Mouse (Mus musculus): ENCODE measurements around the gene Prkaca. TPM values are rescaled to one million over a fixed set of nuclear protein-coding genes. Genes with fewer than 3 reads are reported as not detected.

The Prkaca gene
- polyA plus RNA-seq, 1 experiment from 2014 or later: 194 TPM

- Histone ChIP-seq H3K4me1 (replicated peaks) (peaks cover 24% of the 10 kb centered on the region), H3K27ac (peak within 1 kb of the TSS; percentile 86), H3K9me3 (no peaks in the 10 kb centered on the region), H3K4me3 (peak within 1 kb of the TSS; percentile 84), H3K27me3 (ENCODE audit: insufficient read depth, poor library complexity, severe bottlenecking) (no peaks in the 10 kb centered on the region), H3K36me3 (peaks cover 13% of the 10 kb centered on the region; the same call in 1 of the 2 replicates)
- DNase-seq (ENCODE audit: low spot score): peak; percentile 100
- under 1% methylated on average over 75 of the region's 75 CpGs for WGBS
These were observed 17.5 kb upstream of the Prkaca start, which contains the start of the genes Gm10644 and Asf1b for GRCm38 (mm10) chr8:83955106-83955957. TSS of gene Gm10644 (minus strand) at chr8:83955205. TSS of gene Asf1b (plus strand) at chr8:83955507.

- Histone ChIP-seq H3K4me1 (replicated peaks) (peaks cover 24% of the 10 kb centered on the region), H3K27ac (peak overlapping the region; percentile 86), H3K9me3 (no peaks in the 10 kb centered on the region), H3K4me3 (peak overlapping the region; percentile 84), H3K27me3 (ENCODE audit: insufficient read depth, poor library complexity, severe bottlenecking) (no peaks in the 10 kb centered on the region), H3K36me3 (peaks cover 18% of the 10 kb centered on the region; the same call in 1 of the 2 replicates)
- WGBS: under 1% methylated on average over 15 of the region's 15 CpGs
- DNase-seq (ENCODE audit: low spot score): no peak
These were observed 16.9 kb upstream of the Prkaca start for GRCm38 (mm10) chr8:83955958-83956218.

- no peak for DNase-seq (ENCODE audit: low spot score)
- H3K27me3 ChIP-seq (ENCODE audit: insufficient read depth, poor library complexity, severe bottlenecking): no peaks in the 10 kb centered on the region
- H3K27ac ChIP-seq: no peak overlapping the region
- peaks cover 18% of the 10 kb centered on the region; the same call in 1 of the 2 replicates for H3K36me3 ChIP-seq
- peaks cover 24% of the 10 kb centered on the region for H3K4me1 ChIP-seq (replicated peaks)
- peak overlapping the region; percentile 84 for H3K4me3 ChIP-seq
- H3K9me3 ChIP-seq: no peaks in the 10 kb centered on the region
- WGBS: 29% methylated on average over 1 of the region's 1 CpGs
These were observed 16.0 kb upstream of the Prkaca start for GRCm38 (mm10) chr8:83956789-83957188.

- no peaks in the 10 kb centered on the region for H3K4me1 ChIP-seq (replicated peaks)
- 91% methylated on average over 5 of the region's 5 CpGs for WGBS
- H3K4me3 ChIP-seq: no peak overlapping the region
- H3K36me3 ChIP-seq: peaks cover 68% of the 10 kb centered on the region
- no peak for DNase-seq (ENCODE audit: low spot score)
- no peaks in the 10 kb centered on the region for H3K27me3 ChIP-seq (ENCODE audit: insufficient read depth, poor library complexity, severe bottlenecking)
- H3K27ac ChIP-seq: no peak overlapping the region
- H3K9me3 ChIP-seq: no peaks in the 10 kb centered on the region
These were observed 8.6 kb upstream of the Prkaca start for GRCm38 (mm10) chr8:83964015-83964765.

GRCm38 (mm10) chr8:83967701-83968100 lies 5.1 kb upstream of the Prkaca start:
- no peak for DNase-seq (ENCODE audit: low spot score)
- Histone ChIP-seq H3K4me1 (replicated peaks) (peaks cover 14% of the 10 kb centered on the region), H3K27ac (no peak overlapping the region), H3K36me3 (peaks cover 67% of the 10 kb centered on the region), H3K9me3 (no peaks in the 10 kb centered on the region), H3K4me3 (no peak overlapping the region), H3K27me3 (ENCODE audit: insufficient read depth, poor library complexity, severe bottlenecking) (no peaks in the 10 kb centered on the region)
- 90% methylated on average over 7 of the region's 7 CpGs for WGBS

- WGBS: 91% methylated on average over 4 of the region's 4 CpGs
- Histone ChIP-seq H3K27me3 (ENCODE audit: insufficient read depth, poor library complexity, severe bottlenecking) (no peaks in the 10 kb centered on the region), H3K27ac (no peak overlapping the region), H3K4me1 (replicated peaks) (peaks cover 33% of the 10 kb centered on the region), H3K4me3 (peak overlapping the region; percentile 96; the same call in 1 of the 2 replicates), H3K9me3 (no peaks in the 10 kb centered on the region), H3K36me3 (peaks cover 47% of the 10 kb centered on the region)
- no peak for DNase-seq (ENCODE audit: low spot score)
These were observed 1.7 kb upstream of the Prkaca start for GRCm38 (mm10) chr8:83971121-83971520.

- DNase-seq (ENCODE audit: low spot score): no peak
- Histone ChIP-seq H3K4me1 (replicated peaks) (peaks cover 33% of the 10 kb centered on the region), H3K27ac (peak overlapping the region; percentile 92), H3K36me3 (peaks cover 43% of the 10 kb centered on the region), H3K4me3 (peak overlapping the region; percentile 96), H3K9me3 (no peaks in the 10 kb centered on the region), H3K27me3 (ENCODE audit: insufficient read depth, poor library complexity, severe bottlenecking) (no peaks in the 10 kb centered on the region)
- WGBS: 73% methylated on average over 6 of the region's 6 CpGs
These were observed 1.1 kb upstream of the Prkaca start for GRCm38 (mm10) chr8:83971661-83972060.

GRCm38 (mm10) chr8:83973161-83974031 lies 603 bp downstream of the Prkaca start:
- WGBS: 3% methylated on average over 37 of the region's 37 CpGs
- Histone ChIP-seq H3K27me3 (ENCODE audit: insufficient read depth, poor library complexity, severe bottlenecking) (no peaks in the 10 kb centered on the region), H3K36me3 (peaks cover 32% of the 10 kb centered on the region), H3K4me3 (peak overlapping the region; percentile 96), H3K27ac (peak overlapping the region; percentile 92), H3K9me3 (no peaks in the 10 kb centered on the region), H3K4me1 (replicated peaks) (peaks cover 46% of the 10 kb centered on the region)
- peak; percentile 10 for DNase-seq (ENCODE audit: low spot score)

- H3K27ac ChIP-seq: no peak overlapping the region; the same call in 1 of the 2 replicates
- peaks cover 48% of the 10 kb centered on the region for H3K4me1 ChIP-seq (replicated peaks)
- no peaks in the 10 kb centered on the region for H3K27me3 ChIP-seq (ENCODE audit: insufficient read depth, poor library complexity, severe bottlenecking)
- H3K9me3 ChIP-seq: no peaks in the 10 kb centered on the region
- no peak overlapping the region; the same call in 1 of the 2 replicates for H3K4me3 ChIP-seq
- 88% methylated on average over 4 of the region's 4 CpGs for WGBS
- DNase-seq (ENCODE audit: low spot score): no peak
- H3K36me3 ChIP-seq: peaks cover 23% of the 10 kb centered on the region
These were observed 1.7 kb downstream of the Prkaca start for GRCm38 (mm10) chr8:83974521-83974920.

GRCm38 (mm10) chr8:83976101-83976630 lies 3.4 kb downstream of the Prkaca start:
- Histone ChIP-seq H3K27me3 (ENCODE audit: insufficient read depth, poor library complexity, severe bottlenecking) (no peaks in the 10 kb centered on the region), H3K4me3 (no peak overlapping the region), H3K9me3 (no peaks in the 10 kb centered on the region), H3K27ac (no peak overlapping the region), H3K4me1 (replicated peaks) (peaks cover 47% of the 10 kb centered on the region), H3K36me3 (peaks cover 28% of the 10 kb centered on the region)
- no peak for DNase-seq (ENCODE audit: low spot score)
- 87% methylated on average over 4 of the region's 4 CpGs for WGBS

- no peaks in the 10 kb centered on the region for H3K27me3 ChIP-seq (ENCODE audit: insufficient read depth, poor library complexity, severe bottlenecking)
- H3K4me3 ChIP-seq: no peak overlapping the region
- no peaks in the 10 kb centered on the region for H3K9me3 ChIP-seq
- 88% methylated on average over 5 of the region's 5 CpGs for WGBS
- no peak overlapping the region for H3K27ac ChIP-seq
- H3K4me1 ChIP-seq (replicated peaks): peaks cover 40% of the 10 kb centered on the region
- no peak for DNase-seq (ENCODE audit: low spot score)
- H3K36me3 ChIP-seq: peaks cover 35% of the 10 kb centered on the region
These were observed 4.1 kb downstream of the Prkaca start for GRCm38 (mm10) chr8:83976779-83977350.

GRCm38 (mm10) chr8:83977646-83978045 lies 4.9 kb downstream of the Prkaca start:
- Histone ChIP-seq H3K4me3 (no peak overlapping the region), H3K27ac (0 out of 2 replicates have a peak overlapping the region, but pooled peaks have one; percentile 23), H3K4me1 (replicated peaks) (peaks cover 33% of the 10 kb centered on the region), H3K36me3 (peaks cover 43% of the 10 kb centered on the region), H3K27me3 (ENCODE audit: insufficient read depth, poor library complexity, severe bottlenecking) (no peaks in the 10 kb centered on the region), H3K9me3 (no peaks in the 10 kb centered on the region)
- WGBS: 72% methylated on average over 6 of the region's 6 CpGs
- no peak for DNase-seq (ENCODE audit: low spot score)
